Mouse (Mus musculus): Measurements from ENCODE around the gene Wdr95. TPM values are rescaled to one million over a fixed set of nuclear protein-coding genes. Genes with fewer than 3 reads are reported as not detected.

Wdr95 gene
- polyA plus RNA-seq, 1 experiment from 2014 or later: 0.05 TPM

GRCm38 (mm10) chr5:149538531-149538930, 10.1 kb downstream of the Wdr95 start:
- H3K27ac ChIP-seq: no peak overlapping the region
- WGBS: 34% methylated on average over 8 of the region's 8 CpGs
- no peak overlapping the region for H3K4me3 ChIP-seq (replicated peaks; ENCODE audit: low read depth, low read length)
- DNase-seq (ENCODE audit: low spot score) (peak; percentile 43), ATAC-seq (replicated peaks; ENCODE audit: low FRiP score, low read depth) (no peak)
- H3K9ac ChIP-seq (ENCODE audit: low read depth, low read length): no peak overlapping the region
- no peaks in the 10 kb centered on the region; the same call in 1 of the 2 replicates for H3K4me1 ChIP-seq (replicated peaks; ENCODE audit: insufficient read depth, low read length)
- H3K36me3 ChIP-seq (ENCODE audit: insufficient read depth, low read length): no peaks in the 10 kb centered on the region
- peak overlapping the region; percentile 39; the same call in 1 of the 2 replicates for H3K4me2 ChIP-seq (ENCODE audit: low read length)
- no peaks in the 10 kb centered on the region for H3K27me3 ChIP-seq (ENCODE audit: insufficient read depth, low read length)
- H3K9me3 ChIP-seq (replicated peaks; ENCODE audit: low read length): no peaks in the 10 kb centered on the region
- TF ChIP-seq CTCF (IDR thresholded peaks at IDR 0.05; ENCODE audit: low read depth): no peak

GRCm38 (mm10) chr5:149539051-149539450, 10.6 kb downstream of the Wdr95 start:
- no peak for ATAC-seq (replicated peaks; ENCODE audit: low FRiP score, low read depth)
- H3K36me3 ChIP-seq (ENCODE audit: insufficient read depth, low read length): no peaks in the 10 kb centered on the region
- no peak overlapping the region for H3K27ac ChIP-seq
- no peaks in the 10 kb centered on the region; the same call in 1 of the 2 replicates for H3K4me1 ChIP-seq (replicated peaks; ENCODE audit: insufficient read depth, low read length)
- H3K9ac ChIP-seq (ENCODE audit: low read depth, low read length): no peak overlapping the region
- no peaks in the 10 kb centered on the region for H3K27me3 ChIP-seq (ENCODE audit: insufficient read depth, low read length)
- no peak for DNase-seq (ENCODE audit: low spot score)
- no peaks in the 10 kb centered on the region for H3K9me3 ChIP-seq (replicated peaks; ENCODE audit: low read length)
- 75% methylated on average over 4 of the region's 4 CpGs for WGBS
- no peak overlapping the region for H3K4me3 ChIP-seq (replicated peaks; ENCODE audit: low read depth, low read length)
- no peak for TF ChIP-seq CTCF (IDR thresholded peaks at IDR 0.05; ENCODE audit: low read depth)
- no peak overlapping the region for H3K4me2 ChIP-seq (ENCODE audit: low read length)

- Histone ChIP-seq H3K4me3 (replicated peaks; ENCODE audit: low read depth, low read length) (no peak overlapping the region), H3K27ac (no peak overlapping the region), H3K36me3 (ENCODE audit: insufficient read depth, low read length) (no peaks in the 10 kb centered on the region), H3K4me2 (ENCODE audit: low read length) (no peak overlapping the region), H3K4me1 (replicated peaks; ENCODE audit: insufficient read depth, low read length) (no peaks in the 10 kb centered on the region), H3K27me3 (ENCODE audit: insufficient read depth, low read length) (no peaks in the 10 kb centered on the region), H3K9me3 (replicated peaks; ENCODE audit: low read length) (no peaks in the 10 kb centered on the region), H3K9ac (ENCODE audit: low read depth, low read length) (no peak overlapping the region)
- no peak for DNase-seq (ENCODE audit: low spot score)
- ATAC-seq (replicated peaks; ENCODE audit: low FRiP score, low read depth): no peak
- WGBS: 61% methylated on average over 6 of the region's 10 CpGs
- no peak for TF ChIP-seq CTCF (IDR thresholded peaks at IDR 0.05; ENCODE audit: low read depth)
Observed at GRCm38 (mm10) chr5:149551179-149551578, 22.7 kb downstream of the Wdr95 start.

DNA sequence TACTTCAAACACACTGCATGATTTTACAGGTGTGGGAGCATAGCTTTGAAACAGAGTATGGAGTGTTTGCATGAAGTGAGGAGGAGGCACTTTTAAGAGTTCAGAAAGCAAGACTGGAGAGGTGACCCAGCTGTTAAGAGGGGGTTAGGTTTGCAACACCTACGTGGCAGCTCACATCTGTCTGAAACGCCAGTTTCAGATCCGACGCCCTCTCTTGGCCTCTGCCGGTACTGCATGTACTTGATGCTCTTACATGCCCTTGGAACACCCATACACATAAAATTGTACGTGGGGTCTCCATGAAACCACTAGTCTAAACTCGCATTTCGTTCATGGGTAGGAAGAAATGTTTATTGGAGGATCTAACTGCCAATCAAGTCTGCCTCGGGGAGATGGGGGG, 24.3 kb downstream of the Wdr95 start:
- Histone ChIP-seq H3K9ac (ENCODE audit: low read depth, low read length) (no peak overlapping the region), H3K9me3 (replicated peaks; ENCODE audit: low read length) (no peaks in the 10 kb centered on the region), H3K4me1 (replicated peaks; ENCODE audit: insufficient read depth, low read length) (no peaks in the 10 kb centered on the region), H3K27me3 (ENCODE audit: insufficient read depth, low read length) (no peaks in the 10 kb centered on the region), H3K4me2 (ENCODE audit: low read length) (no peak overlapping the region), H3K36me3 (ENCODE audit: insufficient read depth, low read length) (no peaks in the 10 kb centered on the region), H3K4me3 (replicated peaks; ENCODE audit: low read depth, low read length) (no peak overlapping the region), H3K27ac (no peak overlapping the region)
- TF ChIP-seq CTCF (IDR thresholded peaks at IDR 0.05; ENCODE audit: low read depth): peak; percentile 51
- WGBS: 55% methylated on average over 9 of the region's 9 CpGs
- DNase-seq (ENCODE audit: low spot score) (no peak), ATAC-seq (replicated peaks; ENCODE audit: low FRiP score, low read depth) (no peak)

DNA sequence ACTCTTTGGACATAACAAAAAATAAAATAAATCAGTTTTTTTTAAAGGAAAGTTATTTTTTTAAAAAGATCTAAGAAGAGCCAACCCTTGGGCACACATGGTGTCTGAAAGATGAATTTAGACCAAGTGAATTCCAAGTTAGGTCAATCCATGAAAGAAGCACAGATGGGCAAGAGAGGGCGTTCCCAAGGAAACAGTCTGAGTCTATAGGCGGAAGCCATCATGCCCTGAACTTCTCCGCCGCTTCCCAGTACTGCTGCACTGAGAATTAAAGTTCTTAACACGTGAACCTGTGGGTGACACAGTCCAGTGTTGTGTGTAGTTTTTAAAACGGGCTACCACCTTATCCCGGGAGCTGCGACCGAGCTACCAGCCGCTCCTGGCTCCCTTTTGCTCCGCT, 24.9 kb downstream of the Wdr95 start:
- WGBS: 92% methylated on average over 11 of the region's 11 CpGs
- H3K36me3 ChIP-seq (ENCODE audit: insufficient read depth, low read length): no peaks in the 10 kb centered on the region
- H3K4me3 ChIP-seq (replicated peaks; ENCODE audit: low read depth, low read length): no peak overlapping the region
- H3K27me3 ChIP-seq (ENCODE audit: insufficient read depth, low read length): no peaks in the 10 kb centered on the region
- H3K4me2 ChIP-seq (ENCODE audit: low read length): no peak overlapping the region
- H3K27ac ChIP-seq: no peak overlapping the region
- no peak for TF ChIP-seq CTCF (IDR thresholded peaks at IDR 0.05; ENCODE audit: low read depth)
- no peak overlapping the region for H3K9ac ChIP-seq (ENCODE audit: low read depth, low read length)
- H3K4me1 ChIP-seq (replicated peaks; ENCODE audit: insufficient read depth, low read length): no peaks in the 10 kb centered on the region
- DNase-seq (ENCODE audit: low spot score) (no peak), ATAC-seq (replicated peaks; ENCODE audit: low FRiP score, low read depth) (no peak)
- no peaks in the 10 kb centered on the region for H3K9me3 ChIP-seq (replicated peaks; ENCODE audit: low read length)

GRCm38 (mm10) chr5:149554397-149554796, 25.9 kb downstream of the Wdr95 start:
- Histone ChIP-seq H3K27me3 (ENCODE audit: insufficient read depth, low read length) (no peaks in the 10 kb centered on the region), H3K4me3 (replicated peaks; ENCODE audit: low read depth, low read length) (no peak overlapping the region), H3K9ac (ENCODE audit: low read depth, low read length) (no peak overlapping the region), H3K27ac (no peak overlapping the region), H3K36me3 (ENCODE audit: insufficient read depth, low read length) (no peaks in the 10 kb centered on the region), H3K4me2 (ENCODE audit: low read length) (no peak overlapping the region), H3K9me3 (replicated peaks; ENCODE audit: low read length) (no peaks in the 10 kb centered on the region), H3K4me1 (replicated peaks; ENCODE audit: insufficient read depth, low read length) (no peaks in the 10 kb centered on the region)
- WGBS: 92% methylated on average over 8 of the region's 8 CpGs
- ATAC-seq (replicated peaks; ENCODE audit: low FRiP score, low read depth) (no peak), DNase-seq (ENCODE audit: low spot score) (no peak)
- no peak for TF ChIP-seq CTCF (IDR thresholded peaks at IDR 0.05; ENCODE audit: low read depth)

GRCm38 (mm10) chr5:149560903-149561588, 32.6 kb downstream of the Wdr95 start:
- no peak for ATAC-seq (replicated peaks; ENCODE audit: low FRiP score, low read depth)
- TF ChIP-seq CTCF (IDR thresholded peaks at IDR 0.05; ENCODE audit: low read depth): no peak
- H3K36me3 ChIP-seq (ENCODE audit: insufficient read depth, low read length): no peaks in the 10 kb centered on the region
- no peak overlapping the region for H3K4me2 ChIP-seq (ENCODE audit: low read length)
- H3K27ac ChIP-seq: no peak overlapping the region
- no peak overlapping the region for H3K4me3 ChIP-seq (replicated peaks; ENCODE audit: low read depth, low read length)
- 59% methylated on average over 11 of the region's 11 CpGs for WGBS
- no peaks in the 10 kb centered on the region for H3K9me3 ChIP-seq (replicated peaks; ENCODE audit: low read length)
- DNase-seq (ENCODE audit: low spot score): no peak
- H3K9ac ChIP-seq (ENCODE audit: low read depth, low read length): no peak overlapping the region
- no peaks in the 10 kb centered on the region for H3K4me1 ChIP-seq (replicated peaks; ENCODE audit: insufficient read depth, low read length)
- no peaks in the 10 kb centered on the region for H3K27me3 ChIP-seq (ENCODE audit: insufficient read depth, low read length)

Measured in kidney, postnatal 0 days (tissue).